Mouse (Mus musculus) C2C12 (cell line): ENCODE data around the gene Pcnt. TPM values are rescaled to one million over a fixed set of nuclear protein-coding genes. Genes with fewer than 3 reads are reported as not detected.

Experiments
- H3K27me3 ChIP-seq: one replicate; pipeline ENCODE4 v1.6.1; 2011; ENCODE audit not compliant: control insufficient read depth, insufficient read depth, insufficient read length
- H3K36me3 ChIP-seq: one replicate; pipeline ENCODE4 v1.6.1; 2011; ENCODE audit not compliant: control insufficient read depth, insufficient read depth
- H3K4me3 ChIP-seq: one replicate; pipeline ENCODE4 v1.5.1; 2011; ENCODE audit warnings: mild to moderate bottlenecking, control low read depth; ENCODE audit not compliant: poor library complexity, insufficient read depth, severe bottlenecking
- H3K79me2 ChIP-seq: one replicate; pipeline ENCODE4 v1.6.1; 2011; ENCODE audit not compliant: control insufficient read depth, insufficient read depth
- H3K79me3 ChIP-seq: one replicate; pipeline ENCODE4 v1.6.1; 2011; ENCODE audit warnings: low read depth, control low read depth
- H3ac ChIP-seq: one replicate; pipeline ENCODE3; 2011; ENCODE audit warnings: low read depth; ENCODE audit not compliant: control insufficient read depth, insufficient read length
- CEBPB ChIP-seq: IDR thresholded peaks from one replicate; pipeline ENCODE4 v1.6.1; 2011; ENCODE audit warnings: low read depth, mild to moderate bottlenecking, control low read depth, moderate library complexity
- CTCF ChIP-seq: IDR thresholded peaks from one replicate; pipeline ENCODE4 v1.5.1; 2011; ENCODE audit not compliant: control insufficient read depth, insufficient read depth, insufficient read length
- FOSL1 ChIP-seq: IDR thresholded peaks from one replicate; pipeline ENCODE4 v1.8.0; 2011; ENCODE audit warnings: mild to moderate bottlenecking, low read length; ENCODE audit not compliant: poor library complexity, insufficient read depth, severe bottlenecking
- MAX ChIP-seq: IDR thresholded peaks from one replicate; pipeline ENCODE4 v1.6.1; 2011; ENCODE audit warnings: mild to moderate bottlenecking, control low read depth
- MYOD1 ChIP-seq: IDR thresholded peaks from one replicate; pipeline ENCODE4 v1.6.1; 2011; ENCODE audit warnings: low read depth; ENCODE audit not compliant: control insufficient read depth, insufficient read length
- MYOG ChIP-seq: IDR thresholded peaks from one replicate; pipeline ENCODE4 v1.6.1; 2011; ENCODE audit not compliant: control insufficient read depth, insufficient read length; ENCODE audit errors: extremely low read depth
- USF1 ChIP-seq: IDR thresholded peaks from one replicate; pipeline ENCODE4 v1.6.1; 2011; ENCODE audit warnings: low read depth, mild to moderate bottlenecking, control low read depth, moderate library complexity
- polyA plus RNA-seq: library from polyadenylated mRNA; unstranded; fragments of >200 nt; fragmentation: generic; extraction: Trizol; gene quantifications from one replicate; pipeline ENCODE4 v1.2.1, GENCODE M21; 2012; ENCODE audit warnings: missing spikeins

The Pcnt gene
- polyA plus RNA-seq, 1 experiment: 15.5 TPM

- Histone ChIP-seq H3K27me3 (no peaks in the 10 kb centered on the region), H3K79me3 (no peaks in the 10 kb centered on the region), H3K79me2 (no peaks in the 10 kb centered on the region), H3ac (no peak overlapping the region), H3K36me3 (peaks cover 77% of the 10 kb centered on the region), H3K4me3 (no peak overlapping the region)
- TF ChIP-seq USF1 (no peak), MAX (no peak), CTCF (no peak), CEBPB (no peak), FOSL1 (no peak), MYOG (no peak), MYOD1 (no peak)
Observed at GRCm38 (mm10) chr10:76391166-76391565, 51.4 kb downstream of the Pcnt start.

- Histone ChIP-seq H3K4me3 (no peak overlapping the region), H3ac (no peak overlapping the region), H3K79me3 (no peaks in the 10 kb centered on the region), H3K36me3 (peaks cover 66% of the 10 kb centered on the region), H3K79me2 (peaks cover 9% of the 10 kb centered on the region), H3K27me3 (no peaks in the 10 kb centered on the region)
- TF ChIP-seq MAX: no peak
- TF ChIP-seq FOSL1: no peak
- TF ChIP-seq CTCF: no peak
- no peak for TF ChIP-seq CEBPB
- TF ChIP-seq MYOD1: no peak
- TF ChIP-seq MYOG: no peak
- no peak for TF ChIP-seq USF1
Observed at GRCm38 (mm10) chr10:76374981-76375380, 67.6 kb downstream of the Pcnt start.

- Histone ChIP-seq H3ac (no peak overlapping the region), H3K79me3 (no peaks in the 10 kb centered on the region), H3K36me3 (peaks cover 66% of the 10 kb centered on the region), H3K79me2 (peaks cover 9% of the 10 kb centered on the region), H3K4me3 (no peak overlapping the region), H3K27me3 (no peaks in the 10 kb centered on the region)
- TF ChIP-seq CEBPB (no peak), USF1 (no peak), CTCF (no peak), MAX (no peak), MYOD1 (no peak), FOSL1 (no peak), MYOG (no peak)
Observed at GRCm38 (mm10) chr10:76371736-76372135, 70.8 kb downstream of the Pcnt start.

GRCm38 (mm10) chr10:76368766-76369165 lies 73.8 kb downstream of the Pcnt start:
- Histone ChIP-seq H3K27me3 (no peaks in the 10 kb centered on the region), H3K79me3 (no peaks in the 10 kb centered on the region), H3K4me3 (no peak overlapping the region), H3K36me3 (peaks cover 73% of the 10 kb centered on the region), H3ac (no peak overlapping the region), H3K79me2 (peaks cover 9% of the 10 kb centered on the region)
- TF ChIP-seq MYOG: no peak
- TF ChIP-seq FOSL1: no peak
- TF ChIP-seq MYOD1: no peak
- no peak for TF ChIP-seq CEBPB
- TF ChIP-seq USF1: no peak
- TF ChIP-seq MAX: no peak
- TF ChIP-seq CTCF: no peak

- H3K4me3 ChIP-seq: no peak overlapping the region
- no peaks in the 10 kb centered on the region for H3K79me2 ChIP-seq
- no peaks in the 10 kb centered on the region for H3K79me3 ChIP-seq
- no peaks in the 10 kb centered on the region for H3K27me3 ChIP-seq
- no peak overlapping the region for H3ac ChIP-seq
- peaks cover 38% of the 10 kb centered on the region for H3K36me3 ChIP-seq
- no peak for TF ChIP-seq CEBPB
- no peak for TF ChIP-seq FOSL1
- TF ChIP-seq USF1: no peak
- TF ChIP-seq CTCF: no peak
- no peak for TF ChIP-seq MAX
- TF ChIP-seq MYOG: no peak
- no peak for TF ChIP-seq MYOD1
Observed at GRCm38 (mm10) chr10:76363233-76363632, 79.4 kb downstream of the Pcnt start.

GRCm38 (mm10) chr10:76358468-76358867 lies 84.1 kb downstream of the Pcnt start:
- Histone ChIP-seq H3K27me3 (no peaks in the 10 kb centered on the region), H3K79me3 (no peaks in the 10 kb centered on the region), H3K4me3 (no peak overlapping the region), H3K36me3 (peaks cover 33% of the 10 kb centered on the region), H3ac (no peak overlapping the region), H3K79me2 (no peaks in the 10 kb centered on the region)
- TF ChIP-seq CEBPB (peak; percentile 61), MAX (peak; percentile 58), FOSL1 (peak; percentile 56), USF1 (no peak)
